Mouse (Mus musculus) testis, adult 2 months (tissue): ENCODE results near the gene Igf1r. TPM values are rescaled to one million over a fixed set of nuclear protein-coding genes. Genes with fewer than 3 reads are reported as not detected.

Source experiments
- H3K27ac ChIP-seq: fragments of 200-500 bp; 2 replicates; pipeline ENCODE4 v1.5.1; 2012; ENCODE audit warnings: low read depth, low read length; ENCODE audit not compliant: control insufficient read depth, insufficient read depth
- H3K27me3 ChIP-seq: fragments of 200-500 bp; 2 replicates; pipeline ENCODE4 v1.6.1; 2012; ENCODE audit warnings: mild to moderate bottlenecking, low read length, moderate library complexity; ENCODE audit not compliant: control insufficient read depth, insufficient read depth
- H3K36me3 ChIP-seq: fragments of 200-500 bp; 2 replicates; pipeline ENCODE4 v1.6.1; 2012; ENCODE audit warnings: mild to moderate bottlenecking, low read length; ENCODE audit not compliant: control insufficient read depth, insufficient read depth
- H3K4me1 ChIP-seq: fragments of 200-500 bp; 2 replicates; pipeline ENCODE4 v1.6.1; 2012; ENCODE audit warnings: low read length; ENCODE audit not compliant: control insufficient read depth, insufficient read depth
- H3K4me3 ChIP-seq: fragments of 200-500 bp; 2 replicates; pipeline ENCODE4 v1.5.1; 2012; ENCODE audit warnings: low read depth, mild to moderate bottlenecking, low read length, moderate library complexity, mixed read lengths; ENCODE audit not compliant: control insufficient read depth
- CTCF ChIP-seq: fragments of 200-500 bp; IDR thresholded peaks from 2 replicates; pipeline ENCODE4 v1.5.1; 2012; ENCODE audit warnings: low read depth, mild to moderate bottlenecking, inconsistent platforms, low read length, moderate library complexity; ENCODE audit not compliant: control insufficient read depth, insufficient read depth, insufficient replicate concordance
- POLR2A ChIP-seq: fragments of 200-500 bp; IDR thresholded peaks from 2 replicates; pipeline ENCODE4 v1.6.1; 2012; ENCODE audit warnings: low read depth, mild to moderate bottlenecking, inconsistent platforms, low read length, moderate library complexity; ENCODE audit not compliant: control insufficient read depth
- polyA plus RNA-seq: library from polyadenylated mRNA; depleted of rRNA; stranded (reverse); fragments of >200 nt; gene quantifications from 2 replicates; pipeline ENCODE4 v1.2.3, GENCODE M21; 2012

Gene Igf1r
- polyA plus RNA-seq, 1 experiment, result 4.2 TPM

DNA sequence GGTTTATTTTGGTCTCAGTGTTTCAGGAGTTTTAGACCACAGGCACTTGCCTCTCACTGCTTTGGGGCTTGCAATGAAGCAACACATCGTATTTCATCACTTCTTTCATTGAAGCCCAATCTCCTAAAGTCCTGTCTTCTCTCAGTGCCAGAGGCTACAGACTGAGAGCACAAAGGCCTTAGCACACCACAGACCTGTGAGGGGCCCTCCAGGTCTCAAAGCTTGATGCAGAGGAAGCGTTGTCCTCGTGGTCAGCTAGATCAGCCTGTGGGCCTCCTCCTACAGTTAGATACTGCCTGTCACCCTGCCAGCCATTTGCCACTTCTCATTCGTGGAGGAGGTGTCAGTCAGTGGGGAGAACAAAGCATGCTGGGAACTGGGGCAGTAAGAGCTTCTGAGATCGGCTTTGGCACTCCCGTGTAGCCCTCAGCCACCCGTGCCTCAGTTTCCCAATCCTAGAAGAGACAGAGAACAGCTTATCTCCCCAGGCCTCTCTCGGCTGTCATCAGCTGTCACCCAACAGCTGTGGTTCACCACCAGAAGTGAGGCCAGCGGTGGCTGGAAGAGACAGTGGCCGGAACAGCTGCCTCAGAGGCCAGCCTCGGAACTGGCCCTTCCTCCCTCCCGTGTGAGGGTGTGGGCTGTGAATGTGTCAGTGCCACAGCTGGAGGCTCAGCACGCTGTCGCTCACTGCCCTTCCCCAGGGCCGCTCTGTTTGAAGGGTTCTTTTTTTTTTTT lies 241.5 kb downstream of the Igf1r start:
- H3K36me3 ChIP-seq, result no peaks in the 10 kb centered on the region
- H3K27ac ChIP-seq, result no peak overlapping the region
- H3K27me3 ChIP-seq, result no peaks in the 10 kb centered on the region
- H3K4me3 ChIP-seq, result no peak overlapping the region
- TF ChIP-seq CTCF (no peak), POLR2A (no peak)
- no peaks in the 10 kb centered on the region for H3K4me1 ChIP-seq

DNA sequence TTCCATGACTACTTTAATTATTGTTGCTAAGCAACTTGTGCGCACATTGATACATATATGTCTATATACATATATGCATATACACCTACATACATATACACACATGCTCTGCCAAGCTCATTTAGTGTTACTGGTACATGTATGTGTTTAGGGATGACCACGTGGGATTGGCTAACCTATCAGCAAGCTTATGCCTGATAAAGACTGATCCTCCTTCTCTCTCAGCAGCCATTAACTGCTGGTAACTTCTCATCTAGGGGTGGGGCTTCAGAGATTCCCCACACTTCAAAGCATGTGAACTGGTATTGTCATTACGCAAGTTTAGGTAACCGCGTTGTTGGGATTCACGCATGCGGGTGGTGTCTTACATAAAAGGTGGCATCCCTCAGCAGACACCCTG lies 247.0 kb downstream of the Igf1r start:
- Histone ChIP-seq H3K36me3 (no peaks in the 10 kb centered on the region), H3K4me3 (no peak overlapping the region; the same call in 1 of the 2 replicates), H3K4me1 (no peaks in the 10 kb centered on the region), H3K27me3 (no peaks in the 10 kb centered on the region), H3K27ac (no peak overlapping the region)
- no peak for TF ChIP-seq CTCF
- TF ChIP-seq POLR2A, result no peak

DNA sequence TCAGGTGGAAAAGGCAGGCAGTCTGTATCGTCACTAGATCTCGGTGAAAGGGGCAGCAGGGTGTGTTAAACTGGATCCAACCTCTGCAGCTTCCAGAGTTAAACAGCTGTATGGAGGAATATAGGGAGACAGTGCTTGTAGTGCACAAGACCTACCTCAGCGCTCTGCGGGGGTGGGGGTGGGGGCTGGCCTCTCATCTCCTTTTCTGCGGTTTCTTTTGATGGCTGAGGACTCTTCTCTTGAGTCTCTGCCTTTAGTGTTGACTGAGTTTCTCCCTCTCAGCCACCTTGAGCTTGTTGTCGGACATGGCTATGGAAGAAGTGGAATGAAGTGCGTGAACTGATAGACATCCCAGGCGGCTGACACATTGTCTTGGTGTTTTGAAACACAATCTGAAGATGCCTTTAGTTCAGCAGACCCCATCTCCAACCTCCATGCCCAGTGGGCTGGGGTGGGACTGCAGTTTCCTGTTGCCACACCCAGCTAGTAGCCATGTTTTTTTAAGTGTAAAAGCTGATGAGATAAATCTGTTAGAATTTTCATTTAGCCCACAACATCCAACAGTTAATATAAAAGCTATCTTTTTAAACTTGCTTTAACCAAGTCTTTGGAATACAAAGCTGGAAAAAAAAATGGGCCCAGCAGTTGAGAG lies 253.3 kb downstream of the Igf1r start:
- Histone ChIP-seq H3K36me3 (no peaks in the 10 kb centered on the region), H3K4me3 (no peak overlapping the region), H3K4me1 (no peaks in the 10 kb centered on the region), H3K27ac (no peak overlapping the region), H3K27me3 (no peaks in the 10 kb centered on the region)
- no peak for TF ChIP-seq CTCF
- no peak for TF ChIP-seq POLR2A

GRCm38 (mm10) chr7:68209039-68209438 lies 256.4 kb downstream of the Igf1r start:
- no peak for TF ChIP-seq CTCF
- no peak for TF ChIP-seq POLR2A
- H3K27me3 ChIP-seq, result no peaks in the 10 kb centered on the region
- H3K27ac ChIP-seq, result no peak overlapping the region
- H3K36me3 ChIP-seq, result no peaks in the 10 kb centered on the region
- H3K4me3 ChIP-seq, result no peak overlapping the region
- no peaks in the 10 kb centered on the region for H3K4me1 ChIP-seq

- no peak for TF ChIP-seq CTCF
- TF ChIP-seq POLR2A, result no peak
- H3K27me3 ChIP-seq, result no peaks in the 10 kb centered on the region
- no peak overlapping the region for H3K4me3 ChIP-seq
- no peaks in the 10 kb centered on the region for H3K4me1 ChIP-seq
- H3K36me3 ChIP-seq, result no peaks in the 10 kb centered on the region
- H3K27ac ChIP-seq, result no peak overlapping the region
These were observed 257.8 kb downstream of the Igf1r start for GRCm38 (mm10) chr7:68210417-68210816.

DNA sequence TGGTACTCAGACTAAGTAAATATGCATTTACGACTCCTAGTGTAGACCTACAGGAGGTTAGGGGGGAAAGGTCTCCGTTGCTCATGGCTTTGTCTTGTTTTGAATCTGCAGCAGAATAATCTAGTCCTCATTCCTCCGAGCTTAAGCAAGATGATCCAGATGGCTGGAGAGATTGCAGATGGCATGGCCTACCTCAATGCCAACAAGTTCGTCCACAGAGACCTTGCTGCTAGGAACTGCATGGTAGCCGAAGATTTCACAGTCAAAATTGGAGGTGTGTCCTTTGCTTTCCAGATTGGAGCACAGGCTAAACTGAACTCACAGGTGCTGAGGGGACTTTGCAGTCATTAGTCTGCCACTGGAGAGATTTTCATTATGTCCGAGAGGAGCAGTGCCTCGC lies 259.3 kb downstream of the Igf1r start:
- no peaks in the 10 kb centered on the region for H3K36me3 ChIP-seq

DNA sequence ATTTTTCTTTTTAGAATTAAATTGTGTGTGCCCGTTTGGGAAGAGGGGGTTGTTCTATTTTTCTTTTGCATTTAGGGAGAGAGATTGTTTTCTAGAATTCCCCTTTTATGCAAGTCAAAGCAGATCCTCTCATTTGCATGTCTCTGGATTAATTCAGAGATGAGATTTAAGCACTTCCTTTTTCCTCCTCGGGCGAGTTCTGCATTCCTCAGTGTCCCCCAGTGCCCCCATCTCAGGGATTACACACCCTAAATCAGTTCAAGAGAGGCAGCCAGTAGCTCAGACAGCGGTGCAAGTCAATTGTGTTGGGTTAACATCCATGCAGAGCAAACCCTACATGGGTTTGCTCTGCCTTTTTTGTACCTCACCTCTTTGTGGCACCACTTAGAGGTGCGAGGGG lies 261.2 kb downstream of the Igf1r start:
- H3K27ac ChIP-seq, result no peak overlapping the region
- TF ChIP-seq CTCF (no peak), POLR2A (no peak)
- peak overlapping the region; percentile 52 for H3K4me3 ChIP-seq
- H3K36me3 ChIP-seq, result no peaks in the 10 kb centered on the region
- H3K27me3 ChIP-seq, result no peaks in the 10 kb centered on the region
- no peaks in the 10 kb centered on the region for H3K4me1 ChIP-seq

More for the DNA sequence above, 259.3 kb downstream of the Igf1r start:
- Histone ChIP-seq H3K27me3 (no peaks in the 10 kb centered on the region), H3K27ac (no peak overlapping the region), H3K4me1 (no peaks in the 10 kb centered on the region), H3K4me3 (no peak overlapping the region)
- no peak for TF ChIP-seq POLR2A
- no peak for TF ChIP-seq CTCF

GRCm38 (mm10) chr7:68215522-68216070 lies 263.0 kb downstream of the Igf1r start:
- Histone ChIP-seq H3K36me3 (no peaks in the 10 kb centered on the region), H3K4me1 (no peaks in the 10 kb centered on the region)
- TF ChIP-seq CTCF (no peak), POLR2A (no peak)

More at GRCm38 (mm10) chr7:68215522-68216070, 263.0 kb downstream of the Igf1r start:
- H3K27ac ChIP-seq, result no peak overlapping the region
- no peak overlapping the region for H3K4me3 ChIP-seq
- no peaks in the 10 kb centered on the region for H3K27me3 ChIP-seq
